Mouse (Mus musculus): ENCODE measurements around the gene Unkl.

Unkl gene

DNA sequence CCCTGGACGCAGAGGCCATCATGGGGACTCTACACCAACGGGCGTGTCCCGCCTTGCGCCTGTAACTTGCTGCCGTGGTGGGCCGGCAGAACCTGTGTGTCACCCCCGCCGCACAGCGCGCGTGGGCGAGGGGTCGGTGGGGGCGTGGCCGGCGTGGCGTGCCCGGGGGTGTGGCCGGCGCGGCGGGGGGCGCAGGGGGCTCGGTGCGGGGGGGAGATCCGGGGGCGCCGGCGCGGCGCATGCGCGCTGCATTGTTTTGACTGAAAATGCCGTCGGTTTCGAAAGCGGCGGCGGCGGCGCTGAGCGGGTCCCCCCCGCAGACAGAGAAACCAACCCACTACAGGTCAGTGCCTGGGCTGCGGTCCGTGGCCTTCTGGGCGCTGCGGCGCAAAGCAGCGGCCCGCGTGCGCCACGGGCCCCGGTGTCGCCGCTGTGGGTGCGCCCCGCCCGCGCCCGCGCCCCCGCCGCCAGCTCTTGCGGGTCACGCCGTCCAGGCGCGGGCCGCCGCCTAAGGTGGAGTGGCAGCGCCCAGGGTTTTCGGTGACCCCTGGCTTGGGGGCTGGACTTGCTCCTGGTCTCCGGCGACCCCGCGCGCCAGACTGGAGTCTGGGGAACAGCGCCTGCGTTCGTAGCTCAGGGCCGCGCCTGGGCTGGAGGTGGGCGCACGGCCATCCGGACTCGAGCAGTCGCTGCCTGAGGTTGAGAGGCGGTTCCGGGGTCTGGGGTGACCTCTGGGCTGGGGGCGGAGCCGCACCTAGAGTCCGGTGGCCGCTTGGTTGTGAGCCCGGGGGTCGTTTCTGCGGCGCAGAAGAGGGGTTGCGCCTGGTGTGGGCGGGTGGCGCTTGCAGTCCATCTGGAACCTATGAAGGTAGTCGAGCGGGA is at the start of gene Unkl:
Gene Unkl (plus strand): TSS at position 248 of the 882 bp plus-strand sequence.
- DNase-seq (ENCODE audit: low read depth, low spot score) = peak; percentile 51

DNA sequence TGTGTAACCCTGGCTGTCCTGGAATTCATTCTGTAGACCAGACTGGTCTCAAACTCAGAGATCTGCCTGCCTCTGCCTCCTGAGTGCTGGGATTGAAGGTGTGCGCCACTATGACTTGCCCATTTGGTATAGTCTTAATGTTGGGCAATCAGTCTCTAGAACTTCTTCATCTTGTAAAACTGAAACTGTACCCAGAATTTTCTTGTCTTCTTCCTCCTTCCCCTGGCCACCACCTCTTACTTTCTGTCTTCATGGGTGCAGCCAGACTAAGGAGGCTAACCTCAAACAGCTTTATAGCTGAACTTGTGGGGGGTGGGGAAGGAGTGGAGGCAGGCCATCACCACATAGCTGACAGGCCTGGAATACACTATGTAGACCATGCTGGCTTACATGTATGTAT is 49.4 kb upstream of the Unkl start:
- DNase-seq (ENCODE audit: low read depth, low spot score) = no peak

DNA sequence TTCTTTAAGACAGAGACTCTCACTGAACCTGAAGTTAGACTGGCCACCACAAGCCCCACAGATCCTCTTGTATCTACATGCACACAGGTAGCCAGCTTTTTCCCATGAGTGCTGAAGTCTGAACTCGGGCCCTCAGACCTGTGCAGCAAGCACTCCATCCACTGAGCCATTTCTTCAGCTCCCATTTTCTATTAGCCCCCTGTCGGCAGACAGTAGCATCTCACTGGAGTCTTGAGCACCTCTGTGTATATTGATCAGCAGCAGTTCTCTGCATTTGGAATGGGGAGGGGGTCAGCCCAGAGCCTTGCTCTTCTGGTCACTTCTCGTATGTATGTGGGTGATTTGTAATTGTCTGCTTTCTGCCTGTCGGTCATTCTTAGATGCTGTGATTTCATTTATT is 48.2 kb upstream of the Unkl start:
- DNase-seq (ENCODE audit: low read depth, low spot score) = no peak

DNA sequence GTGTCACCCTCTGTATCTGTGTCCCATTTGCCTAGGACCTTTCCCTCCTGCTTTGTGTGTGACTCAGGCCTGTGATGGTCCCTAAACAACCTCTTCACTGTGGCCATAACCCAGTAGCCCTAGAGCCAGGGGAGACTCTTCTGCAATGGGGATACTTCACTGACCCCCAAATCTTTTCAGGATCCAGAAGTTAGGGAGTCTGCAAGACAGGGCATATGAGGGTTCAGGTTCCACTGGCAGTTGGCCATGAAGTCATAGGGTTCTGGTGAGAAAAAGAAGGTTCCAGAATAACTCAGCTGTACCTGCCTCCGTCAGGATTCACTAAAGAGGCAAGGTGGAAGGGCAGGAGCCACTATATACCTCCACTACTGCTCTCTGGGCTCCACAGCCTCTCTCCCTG is 26.0 kb upstream of the Unkl start, which contains the start of gene Ccdc154:
Gene Ccdc154 (plus strand): TSS at position 301 of the 400 bp plus-strand sequence.
- no peak for DNase-seq (ENCODE audit: low read depth, low spot score)

DNA sequence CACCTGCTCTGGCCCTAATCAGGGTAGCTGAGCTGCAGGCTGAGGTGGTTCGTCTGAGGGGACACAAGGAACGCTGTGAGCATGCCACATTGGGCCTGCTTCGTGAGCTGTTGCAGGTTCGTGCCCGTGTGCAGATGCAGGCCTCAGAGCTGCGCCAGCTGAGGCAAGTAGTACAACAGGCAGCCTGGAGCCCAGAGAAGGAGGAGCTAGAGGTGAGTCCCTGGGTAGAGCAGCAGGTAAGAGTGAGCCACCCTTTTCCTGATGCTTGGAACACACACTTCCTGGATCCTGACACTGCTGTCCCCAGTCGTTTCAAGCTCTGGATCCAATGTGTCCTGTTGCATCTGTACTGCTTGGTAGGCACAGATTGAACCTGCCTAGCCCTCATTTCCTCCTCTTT is 24.8 kb upstream of the Unkl start:
- DNase-seq (ENCODE audit: low read depth, low spot score) = no peak

DNA sequence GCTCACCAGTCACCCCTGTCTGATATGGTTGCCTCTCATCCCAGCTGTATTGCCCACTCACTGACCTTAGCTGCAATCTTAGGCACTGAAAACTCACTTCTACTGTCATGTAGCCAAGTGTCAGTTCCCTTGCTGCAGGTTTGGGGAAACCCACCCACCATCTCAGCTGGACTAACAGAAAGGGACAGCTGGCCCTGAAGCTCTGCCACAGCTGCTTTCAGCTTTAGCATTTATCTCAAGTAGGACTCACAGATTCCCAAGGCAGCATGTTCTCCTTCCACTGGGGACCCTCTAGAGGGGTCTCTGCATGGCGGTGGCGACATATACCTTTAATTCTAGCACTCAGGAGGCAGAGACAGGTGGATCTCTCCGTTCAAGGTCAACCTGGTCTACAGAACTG is 23.4 kb upstream of the Unkl start:
- no peak for DNase-seq (ENCODE audit: low read depth, low spot score)

DNA sequence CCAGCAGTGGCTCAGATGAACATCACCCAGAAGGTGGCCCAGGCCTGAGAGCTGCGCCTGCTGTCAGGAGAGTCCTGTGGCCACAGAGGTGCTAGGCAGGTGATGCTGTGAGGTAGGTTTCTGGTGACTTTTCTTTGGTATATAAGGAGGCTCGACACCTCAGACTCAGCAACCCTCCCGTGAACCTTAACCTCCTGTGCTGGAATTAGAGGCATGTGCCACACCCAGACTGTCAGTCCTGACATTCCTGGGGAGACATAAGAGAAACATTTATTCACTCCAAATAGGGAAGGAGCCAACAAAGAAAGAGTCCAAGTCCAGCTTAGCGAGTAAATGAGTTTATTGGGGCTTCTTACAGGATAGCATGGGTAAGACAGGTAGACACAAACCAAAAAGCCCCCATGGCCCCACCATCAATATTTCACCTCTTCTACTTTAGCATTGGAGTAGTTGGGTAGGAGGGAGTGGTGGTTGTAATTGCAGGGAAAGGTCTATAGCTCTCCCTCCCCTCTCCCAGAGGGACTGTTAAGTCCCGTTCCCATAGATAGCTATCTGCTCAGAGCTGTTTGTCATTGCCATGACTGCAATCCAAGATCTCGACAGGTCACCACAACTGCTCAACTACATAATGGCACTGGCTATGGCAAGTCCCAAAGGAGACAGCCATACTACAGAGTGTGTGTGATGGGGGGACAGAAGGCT is 22.1 kb upstream of the Unkl start:
- no peak for DNase-seq (ENCODE audit: low read depth, low spot score)

DNA sequence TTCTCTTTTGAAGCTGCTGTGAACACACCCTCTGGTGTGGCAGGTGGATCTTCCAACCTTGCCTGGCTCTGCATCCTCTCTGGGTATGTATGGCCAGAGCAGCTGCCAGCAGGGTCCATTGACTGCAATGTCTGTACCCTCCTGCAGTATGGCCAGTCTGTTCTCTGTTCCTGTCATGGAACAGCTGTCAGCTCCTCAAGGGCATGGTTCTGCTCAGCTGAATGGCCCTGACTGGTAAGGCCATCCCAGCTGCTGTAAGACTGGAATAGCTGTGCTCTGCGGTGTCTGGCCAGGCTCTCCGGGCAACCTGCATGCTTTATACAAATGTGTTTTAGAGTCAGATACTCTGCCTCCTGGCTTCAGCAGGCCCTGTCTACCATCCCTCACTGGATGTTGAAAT is 18.5 kb upstream of the Unkl start:
- no peak for DNase-seq (ENCODE audit: low read depth, low spot score)

DNA sequence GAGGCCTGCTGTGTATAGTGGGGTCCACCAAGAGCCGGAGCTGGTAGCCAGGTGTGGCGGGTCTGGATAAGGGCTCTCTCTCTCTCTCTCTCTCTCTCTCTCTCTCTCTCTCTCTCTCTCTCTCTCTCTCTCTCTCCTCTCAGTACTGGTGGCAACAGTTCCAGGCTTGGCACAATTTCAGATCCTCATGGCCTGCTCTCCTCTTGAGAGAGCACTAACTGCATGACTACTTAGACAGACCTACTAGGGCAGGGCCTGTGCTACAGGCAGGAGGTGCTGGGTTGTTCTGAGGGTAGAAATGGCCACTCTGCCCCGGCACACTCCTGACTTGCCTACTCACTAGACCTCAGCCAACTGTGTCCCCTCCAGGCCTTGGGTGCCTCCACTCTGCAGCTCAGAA is 15.6 kb upstream of the Unkl start:
- DNase-seq (ENCODE audit: low read depth, low spot score) = no peak

DNA sequence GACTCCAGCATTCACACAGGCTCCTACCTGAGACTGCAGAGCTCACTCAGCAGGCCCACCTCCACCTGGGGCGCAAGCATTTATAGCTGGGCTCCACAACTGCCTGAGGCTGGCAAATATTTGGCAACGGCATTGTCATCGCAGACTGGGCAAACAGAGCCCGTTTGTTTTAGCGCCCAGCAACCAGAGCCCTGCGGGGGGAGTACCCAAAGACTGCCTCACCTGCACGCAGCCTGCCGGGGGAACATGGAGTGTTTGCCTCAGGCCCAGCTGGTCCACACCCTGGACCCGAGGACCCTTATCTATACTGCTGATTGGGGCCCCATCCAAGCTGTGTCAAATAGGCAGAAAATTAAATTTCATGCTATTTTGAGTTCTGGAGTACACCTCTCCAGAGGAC is 12.8 kb upstream of the Unkl start, which contains the start of gene Gm38655:
Gene Gm38655 (minus strand): TSS at position 61 of the 400 bp plus-strand sequence.
- DNase-seq (ENCODE audit: low read depth, low spot score) = no peak

DNA sequence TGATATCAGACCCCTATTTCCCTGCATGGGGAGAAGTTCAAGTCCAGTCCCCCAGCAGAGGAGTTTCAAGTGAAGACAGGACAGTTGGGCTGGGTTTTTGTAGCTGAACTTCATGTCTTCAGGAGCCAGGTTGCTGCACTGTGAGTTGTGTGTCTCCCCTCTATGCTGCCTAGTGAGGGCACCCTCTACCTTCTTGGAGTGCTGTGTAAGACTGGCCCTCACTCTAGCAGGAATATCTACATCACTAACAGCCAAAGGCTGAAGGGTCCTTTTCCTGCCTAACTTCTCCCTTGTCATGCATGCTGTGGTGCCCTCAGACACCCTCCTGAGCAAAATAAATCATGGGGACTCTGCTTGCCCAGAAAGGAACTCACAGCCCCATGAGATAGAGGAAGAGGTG is 5.0 kb upstream of the Unkl start:
- DNase-seq (ENCODE audit: low read depth, low spot score) = no peak

DNA sequence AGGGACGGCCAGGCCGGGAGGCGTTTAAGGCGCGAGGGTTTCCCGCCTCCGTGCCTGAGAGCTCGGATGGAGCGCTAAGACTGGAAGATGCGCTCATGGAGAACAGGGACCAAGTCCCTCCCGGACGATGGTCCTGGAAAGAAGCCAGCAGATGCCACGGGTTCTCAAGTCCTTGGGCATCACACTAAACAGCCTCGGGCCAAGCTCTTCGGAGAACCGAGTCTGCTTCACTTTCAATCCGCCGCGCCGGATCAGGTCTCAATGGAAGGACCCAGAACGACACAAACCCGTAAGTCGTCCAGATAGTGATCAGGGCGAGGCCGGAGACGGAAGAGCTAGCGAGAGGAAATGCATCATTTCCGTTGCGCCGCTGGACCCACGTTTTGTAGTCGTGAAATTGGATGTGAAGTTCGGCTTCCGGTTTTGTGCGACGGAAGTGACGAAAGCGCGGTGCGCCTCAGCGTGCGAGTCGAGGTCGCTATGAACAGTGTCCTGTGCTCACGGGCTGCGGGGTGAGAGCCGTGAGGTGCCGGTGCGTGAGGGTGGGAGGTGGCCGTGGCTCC is 4.0 kb upstream of the Unkl start, which contains the start of gene BC003965:
Gene BC003965 (plus strand): TSS at position 426 of the 563 bp plus-strand sequence.
- DNase-seq (ENCODE audit: low read depth, low spot score) = peak; percentile 99

DNA sequence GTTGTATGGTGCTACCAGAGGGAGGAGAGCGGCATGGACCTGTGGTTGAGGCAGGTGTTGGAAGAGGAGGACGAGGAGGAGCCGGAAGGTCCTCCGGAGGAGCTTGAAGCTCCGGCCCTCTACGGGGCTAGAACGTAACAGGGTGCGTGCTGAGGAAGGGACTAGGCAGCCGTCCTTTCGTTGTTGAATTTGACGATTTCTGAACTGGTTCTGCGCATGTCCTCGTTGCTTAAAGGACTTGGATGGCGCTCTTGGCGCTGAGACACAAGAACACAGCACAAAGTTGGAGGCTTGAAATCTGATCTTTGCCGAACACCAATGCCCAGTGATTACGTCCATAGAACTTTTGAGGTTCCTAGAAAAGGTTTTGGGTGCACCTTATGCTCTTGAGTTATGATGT is 3.2 kb upstream of the Unkl start:
- no peak for DNase-seq (ENCODE audit: low read depth, low spot score)

DNA sequence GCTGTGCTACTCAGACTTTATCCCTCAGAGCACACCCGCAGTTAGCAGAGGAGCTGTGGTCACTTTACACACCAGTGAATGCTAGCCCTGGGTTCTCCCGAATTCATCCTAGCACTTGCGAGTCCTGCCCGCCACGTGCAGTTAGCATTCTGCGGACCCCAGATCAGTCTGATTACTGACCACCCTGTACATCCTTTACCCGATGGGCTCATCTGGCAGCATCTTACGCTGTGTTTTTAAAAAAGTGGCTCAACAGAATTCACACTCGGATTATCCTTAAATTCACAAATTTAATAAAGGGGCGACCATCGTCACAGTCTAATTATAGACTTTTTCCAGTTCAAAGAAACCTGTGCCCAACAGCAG is 430 bp upstream of the Unkl start:
- DNase-seq (ENCODE audit: low read depth, low spot score) = no peak

DNA sequence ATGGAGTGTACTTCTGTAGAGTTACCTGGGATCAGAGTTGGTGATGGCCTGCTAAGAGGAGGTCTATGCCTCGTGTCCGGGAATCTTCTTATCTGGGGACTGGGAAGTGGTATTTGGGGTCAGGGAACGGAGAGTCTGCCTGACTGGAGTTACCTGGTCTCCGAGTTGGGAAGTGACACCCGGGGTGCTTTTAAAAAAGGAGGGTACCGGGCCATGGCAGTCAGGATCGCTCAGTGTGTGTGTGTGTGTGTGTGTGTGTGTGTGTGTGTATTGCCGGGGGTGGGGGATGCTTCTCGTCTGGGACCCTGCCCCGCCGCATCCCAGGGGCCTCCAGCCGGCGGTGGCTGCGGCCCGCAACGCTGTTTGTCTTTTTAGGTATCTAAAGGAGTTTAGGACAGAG is 894 bp downstream of the Unkl start:
- no peak for DNase-seq (ENCODE audit: low read depth, low spot score)

DNA sequence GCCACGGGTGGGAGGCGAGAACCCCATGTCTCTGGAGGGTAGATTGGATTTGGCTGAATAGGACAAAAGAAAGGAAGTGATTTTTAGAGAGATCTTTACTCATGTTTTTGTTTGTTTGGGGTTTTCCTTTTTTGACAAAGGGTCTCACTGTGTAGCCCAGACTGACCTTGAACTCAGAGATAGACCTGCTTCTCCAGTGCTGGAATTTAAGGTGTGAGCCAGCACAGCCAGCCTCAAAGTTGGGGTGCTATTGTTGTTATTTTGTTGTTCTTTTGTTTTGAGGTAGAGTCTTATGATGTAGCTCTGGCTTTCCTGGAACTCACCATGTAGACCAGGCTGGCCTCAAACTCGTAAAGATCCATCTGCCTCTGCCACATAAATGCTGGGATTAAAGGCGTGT is 14.2 kb downstream of the Unkl start:
- DNase-seq (ENCODE audit: low read depth, low spot score) = no peak

DNA sequence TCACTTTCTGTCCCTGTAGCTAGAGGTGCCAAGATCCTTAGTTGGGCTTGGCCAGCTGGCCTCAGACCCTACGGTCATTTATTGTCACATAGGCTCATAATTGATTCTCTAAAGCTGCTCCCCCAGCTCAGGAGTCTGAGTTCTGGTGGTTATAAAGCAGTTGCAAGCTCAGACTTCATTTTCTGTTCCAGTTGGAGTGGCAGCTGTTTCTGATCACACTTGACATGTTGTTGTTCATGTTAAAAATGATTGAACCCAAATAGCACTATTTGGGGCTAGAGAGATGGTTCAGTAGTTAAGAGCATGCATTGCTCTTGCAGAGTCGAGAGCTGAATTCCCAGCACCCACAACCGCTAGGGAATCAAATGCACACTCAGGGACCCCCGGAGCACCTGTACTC is 21.8 kb downstream of the Unkl start:
- no peak for DNase-seq (ENCODE audit: low read depth, low spot score)

DNA sequence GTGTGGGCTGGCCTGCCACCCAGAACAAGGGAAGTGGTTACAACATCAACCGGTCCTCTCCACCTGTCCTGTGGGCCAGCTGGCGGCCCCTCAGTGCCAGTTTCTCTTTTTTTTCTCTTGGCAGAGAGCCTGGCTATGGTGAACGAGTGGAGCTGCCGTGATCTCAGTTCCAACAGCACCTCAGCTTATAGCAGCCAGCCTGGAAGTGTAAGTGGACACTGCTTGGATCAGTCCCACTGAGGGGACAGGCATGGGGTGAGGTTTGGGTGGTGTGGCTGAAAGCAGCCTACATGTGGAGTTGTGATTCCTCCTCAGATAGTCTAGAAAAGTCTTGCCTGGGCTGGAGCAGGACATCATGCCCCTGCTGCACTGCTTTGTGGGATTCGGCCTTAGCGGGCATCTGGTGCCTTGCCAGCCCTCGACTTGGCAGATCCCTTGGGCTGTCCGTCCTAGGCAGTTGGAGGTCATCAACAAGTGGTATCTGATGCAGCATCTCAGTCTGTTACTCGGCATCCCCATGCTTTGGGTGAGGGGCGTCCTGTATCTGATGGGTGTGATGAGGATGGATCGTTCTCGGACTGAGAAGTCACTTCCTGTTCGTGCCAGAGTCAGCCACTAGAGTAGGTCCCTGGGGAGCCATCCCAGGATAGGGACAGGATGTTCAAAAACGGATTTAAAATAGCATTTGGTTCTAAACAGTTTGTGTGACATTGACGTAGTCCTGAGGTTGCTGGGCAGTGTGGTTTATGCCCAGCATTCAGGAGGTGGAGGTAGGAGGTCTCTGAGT is 22.7 kb downstream of the Unkl start:
- DNase-seq (ENCODE audit: low read depth, low spot score) = no peak

DNA sequence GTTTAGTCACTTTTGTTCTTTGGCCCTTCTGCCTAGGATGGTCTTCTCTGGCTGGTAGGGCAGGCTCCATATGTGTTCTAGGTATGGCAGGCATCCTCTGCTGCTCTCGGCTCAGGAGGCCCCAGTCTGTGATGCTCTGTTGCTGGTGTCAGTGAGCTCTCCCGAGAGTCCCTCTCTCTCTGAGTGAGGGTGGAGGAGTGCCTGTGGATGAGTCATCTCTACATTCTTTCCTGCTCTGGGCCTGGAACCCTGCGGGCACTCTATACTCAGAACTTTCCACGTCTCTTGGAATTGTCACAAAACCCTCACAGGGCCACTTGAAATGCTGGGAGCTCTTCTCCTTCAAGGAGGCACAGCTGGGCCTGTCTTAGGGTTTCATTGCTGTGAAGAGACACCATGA is 23.5 kb downstream of the Unkl start:
- no peak for DNase-seq (ENCODE audit: low read depth, low spot score)

DNA sequence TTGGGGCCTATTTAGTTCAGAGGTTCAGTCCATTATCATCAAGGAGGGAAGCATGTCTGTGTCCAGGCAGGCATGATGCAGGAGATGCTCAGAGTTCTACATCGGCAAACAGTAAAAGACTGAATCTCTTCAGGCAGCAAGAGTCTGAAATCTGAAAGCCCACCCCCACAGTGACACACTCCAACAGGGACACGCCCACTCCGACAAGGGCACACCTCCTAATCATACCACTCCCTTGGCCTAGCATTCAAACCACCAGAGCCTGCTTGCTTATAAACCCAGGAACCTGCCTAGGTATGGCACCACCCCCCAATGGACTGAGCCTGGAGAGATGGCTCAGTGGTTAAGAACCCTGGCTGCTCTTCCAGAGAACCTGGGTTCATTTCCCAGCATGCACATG is 27.2 kb downstream of the Unkl start:
- DNase-seq (ENCODE audit: low read depth, low spot score) = no peak

DNA sequence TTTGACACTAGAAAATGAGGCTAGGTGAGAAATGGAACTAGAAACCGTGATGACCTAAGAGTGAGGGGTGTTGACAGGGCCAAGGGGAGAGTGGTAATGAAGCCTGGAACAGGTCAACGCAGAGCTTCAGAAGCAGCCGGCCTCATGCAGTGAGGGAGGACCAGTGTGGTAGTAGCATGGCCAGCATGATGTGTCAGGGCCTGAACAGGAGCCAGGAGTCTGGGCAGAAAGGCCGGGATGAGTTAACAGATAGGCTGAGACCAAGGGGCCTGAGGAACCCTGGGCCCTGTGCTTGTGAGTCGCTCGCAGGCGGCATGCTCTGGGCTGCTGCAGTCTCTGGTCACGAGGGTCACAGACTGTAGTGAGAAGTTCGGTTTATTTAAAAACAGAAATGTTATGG is 30.8 kb downstream of the Unkl start:
- no peak for DNase-seq (ENCODE audit: low read depth, low spot score)
